9 mouse cellular contexts compared by ENCODE assay signal in genomic region chr6:128604512-128604911, GRCm38 (mm10). TPM values are rescaled to one million over a fixed set of nuclear protein-coding genes. Genes with fewer than 3 reads are reported as not detected.
A peak's percentile ranks its signal among the peaks of the same experiment; 100 is the strongest.
DNase-seq lines count a peak whose midpoint lies in the region; ATAC-seq and TF ChIP-seq lines count a peak whose summit lies in the region.
"Had no signal": no experiment of that assay in that cellular context is flagged by ENCODE, and none has a peak within 500 bp of the region (broad histone marks: within the 10 kb centered on the region; RNA-seq: fewer than 3 reads in every experiment).

No protein-coding gene starts in this region.

- ATAC-seq in monocyte, adult 5-6 weeks (replicated peaks; ENCODE audit: insufficient number of reproducible peaks, low FRiP score, low TSS enrichment, poor library complexity, severe bottlenecking) = peak; percentile 64

- no peak overlapping the region for H3K4me3 ChIP-seq in lung, adult 2 months (replicated peaks; ENCODE audit: extremely low read depth, low read depth, low read length)
- no peak overlapping the region for H3K4me3 ChIP-seq in midbrain, embryonic 10.5 days
- H3K4me3 ChIP-seq: heart, embryonic 13.5 days had no signal

- no peak overlapping the region for H3K27ac ChIP-seq in midbrain, embryonic 10.5 days (replicated peaks)
- H3K27ac ChIP-seq: heart, embryonic 13.5 days had no signal

- 0 out of 2 replicates have a peak, but pooled peaks cover 2% of the 10 kb centered on the region for H3K4me1 ChIP-seq in lung, adult 2 months (ENCODE audit: control insufficient read depth, insufficient read depth, low read length)
- H3K4me1 ChIP-seq in midbrain, embryonic 10.5 days = peaks cover 7% of the 10 kb centered on the region
- H3K4me1 ChIP-seq: heart, embryonic 13.5 days had no signal

- no peaks in the 10 kb centered on the region for H3K27me3 ChIP-seq in midbrain, embryonic 10.5 days (ENCODE audit: low read depth, poor library complexity, severe bottlenecking)
- H3K27me3 ChIP-seq: heart, embryonic 13.5 days had no signal

- WGBS in lung, adult 2 months = 21% methylated on average over 5 of the region's 5 CpGs
- 42% methylated on average over 5 of the region's 5 CpGs for WGBS in midbrain, embryonic 10.5 days

- no peaks in the 10 kb centered on the region for H3K36me3 ChIP-seq in midbrain, embryonic 10.5 days
- H3K36me3 ChIP-seq: heart, embryonic 13.5 days had no signal

- no peaks in the 10 kb centered on the region for H3K9me3 ChIP-seq in midbrain, embryonic 10.5 days (replicated peaks)
- H3K9me3 ChIP-seq: heart, embryonic 13.5 days had no signal

- peak; percentile 5 for DNase-seq in cerebellum, adult 9-11 months
- no peak for DNase-seq in cerebellum, postnatal 36 days
- DNase-seq in lung, adult 2 months = no peak
- DNase-seq in lung, adult 18-20 months = no peak
- peak; percentile 14 to 15 for DNase-seq in heart, adult 9 months (ENCODE audit: low spot score in 2 of 2)
- DNase-seq in thymus, postnatal 36 days = no peak
- no peak for DNase-seq in midbrain, embryonic 10.5 days (ENCODE audit: low spot score)

- peak; percentile 26; the same call in 1 of the 2 replicates for TF ChIP-seq CTCF in lung, adult 2 months (IDR thresholded peaks at IDR 0.05; ENCODE audit: insufficient read depth, low read length)

- no peak for TF ChIP-seq POLR2A in lung, adult 2 months (IDR thresholded peaks at IDR 0.05; ENCODE audit: borderline replicate concordance, extremely low read depth, low read depth, low read length)

RNA-seq across cellular contexts. Expression of gene Klrb1a, which starts 18.8 kb away (rescaled TPM):
- polyA plus RNA-seq in lung, adult 2 months (2012; rRNA removed) = 0.52 and 1.8 TPM in 2 replicates
- total RNA-seq in monocyte, adult 5-6 weeks (2017) = 35.0 to 144 TPM (median 65.3 TPM) in 3 replicates
- polyA plus RNA-seq in midbrain, embryonic 10.5 days (2016; fragmentation: Nextera tagmentation; extraction: Ambion mirVana) = not detected in 2 replicates
- polyA plus RNA-seq: heart, embryonic 13.5 days had no signal

RNA-seq across cellular contexts. Expression of gene A2ml1, which starts 23.1 kb away (rescaled TPM):
- polyA plus RNA-seq in lung, adult 2 months (2012; rRNA removed) = 2.8 and 5.1 TPM in 2 replicates
- total RNA-seq in monocyte, adult 5-6 weeks (2017) = 0.19 TPM in 1 of 3 replicates, not detected in the others
- polyA plus RNA-seq in midbrain, embryonic 10.5 days (2016; fragmentation: Nextera tagmentation; extraction: Ambion mirVana) = not detected in 2 replicates

RNA-seq across cellular contexts. Expression of gene Clec2h, which starts 57.7 kb away (rescaled TPM):
- 0.17 TPM in 1 of 2 replicates, not detected in the other for polyA plus RNA-seq in lung, adult 2 months (2012; rRNA removed)
- not detected in 3 replicates for total RNA-seq in monocyte, adult 5-6 weeks (2017)
- not detected in 2 replicates for polyA plus RNA-seq in midbrain, embryonic 10.5 days (2016; fragmentation: Nextera tagmentation; extraction: Ambion mirVana)
- polyA plus RNA-seq: heart, embryonic 13.5 days had no signal

Comparison
In these comparisons a context has a peak if more than half of its experiments do, and no peak if none do; other contexts are left out.
1. DNase-seq: peak in cerebellum, adult 9-11 months (single experiment) and heart, adult 9 months (2 of 2); none in cerebellum, postnatal 36 days (0 of 2), lung, adult 2 months (single experiment), lung, adult 18-20 months (0 of 2), thymus, postnatal 36 days (0 of 2) and midbrain, embryonic 10.5 days (single experiment).